Mouse (Mus musculus) forebrain, postnatal 0 days (tissue): ENCODE results near the gene Glb1. TPM values are rescaled to one million over a fixed set of nuclear protein-coding genes. Genes with fewer than 3 reads are reported as not detected.

Source experiments
- ATAC-seq: fragments of 200-750 bp; cut with Nextera tagmentation; 2 replicates; pipeline ENCODE4 v1.8.0; 2017; ENCODE audit warnings: mild to moderate bottlenecking, moderate library complexity
- DNase-seq: peaks from one replicate; pipeline ENCODE4 v3.0.0-alpha.2; 2015
- H3K27ac ChIP-seq: fragments of 300-500 bp; sonication (generic); 2 replicates; pipeline ENCODE4 v1.5.1; 2014; ENCODE audit warnings: low read depth, mild to moderate bottlenecking, antibody characterized with exemption, low read length, moderate library complexity, mixed read lengths
- H3K27me3 ChIP-seq: fragments of 300-500 bp; sonication (generic); 2 replicates; pipeline ENCODE4 v1.6.1; 2014; ENCODE audit warnings: mild to moderate bottlenecking, low read length, mixed read lengths; ENCODE audit not compliant: insufficient read depth
- H3K36me3 ChIP-seq: fragments of 300-500 bp; sonication (generic); 2 replicates; pipeline ENCODE4 v1.6.1; 2014; ENCODE audit warnings: mild to moderate bottlenecking, moderate library complexity; ENCODE audit not compliant: insufficient read depth
- H3K4me1 ChIP-seq: fragments of 300-500 bp; sonication (generic); 2 replicates; pipeline ENCODE4 v1.6.1; 2014; ENCODE audit warnings: antibody characterized with exemption; ENCODE audit not compliant: insufficient read depth
- H3K4me2 ChIP-seq: fragments of 300-500 bp; sonication (generic); 2 replicates; pipeline ENCODE4 v1.6.1; 2014; ENCODE audit warnings: low read depth, mild to moderate bottlenecking, moderate library complexity
- H3K4me3 ChIP-seq: fragments of 300-500 bp; sonication (generic); 2 replicates; pipeline ENCODE4 v1.5.1; 2014; ENCODE audit warnings: low read depth, low read length, mixed read lengths
- H3K9ac ChIP-seq: fragments of 300-500 bp; sonication (generic); 2 replicates; pipeline ENCODE4 v1.6.1; 2014; ENCODE audit warnings: mild to moderate bottlenecking
- H3K9me3 ChIP-seq: fragments of 300-500 bp; sonication (generic); 2 replicates; pipeline ENCODE4 v1.6.1; 2016; ENCODE audit warnings: low read length
- CTCF ChIP-seq: sonication (generic); IDR thresholded peaks from 2 replicates; pipeline ENCODE4 v1.5.1; 2016; ENCODE audit warnings: antibody characterized with exemption, control low read depth, low read depth
- WGBS: fragments of 180-500 bp; shearing (Covaris S2); extraction: QIAGEN DNeasy Blood & Tissue Kit; methylation state at CpG from one replicate; pipeline ENCODE4 v1.1.7; 2014; 5-methylcytosine and 5-hydroxymethylcytosine counted together
- polyA plus RNA-seq: library from polyadenylated mRNA; unstranded; fragments of >200 nt; fragmentation: Nextera tagmentation; extraction: Ambion mirVana; gene quantifications from 2 replicates; pipeline ENCODE4 v1.2.1, GENCODE M21; 2015
- total RNA-seq: library from RNA; depleted of rRNA; stranded (reverse); fragments of >200 nt; gene quantifications from 2 replicates; pipeline ENCODE4 v1.2.3, GENCODE M21; 2014

The Glb1 gene
- total and polyA plus RNA-seq, 2 experiments from 2014 or later = 26.1 to 32.3 TPM

GRCm38 (mm10) chr9:114421797-114422196 is 20.9 kb downstream of the Glb1 start:
- Histone ChIP-seq H3K9ac (no peak overlapping the region), H3K9me3 (no peaks in the 10 kb centered on the region), H3K4me2 (no peak overlapping the region), H3K27ac (no peak overlapping the region), H3K4me1 (no peaks in the 10 kb centered on the region), H3K36me3 (peaks cover 3% of the 10 kb centered on the region; the same call in 1 of the 2 replicates), H3K27me3 (no peaks in the 10 kb centered on the region), H3K4me3 (no peak overlapping the region)
- ATAC-seq (no peak), DNase-seq (no peak)
- TF ChIP-seq CTCF = no peak
- 93% methylated on average over 7 of the region's 7 CpGs for WGBS

DNA sequence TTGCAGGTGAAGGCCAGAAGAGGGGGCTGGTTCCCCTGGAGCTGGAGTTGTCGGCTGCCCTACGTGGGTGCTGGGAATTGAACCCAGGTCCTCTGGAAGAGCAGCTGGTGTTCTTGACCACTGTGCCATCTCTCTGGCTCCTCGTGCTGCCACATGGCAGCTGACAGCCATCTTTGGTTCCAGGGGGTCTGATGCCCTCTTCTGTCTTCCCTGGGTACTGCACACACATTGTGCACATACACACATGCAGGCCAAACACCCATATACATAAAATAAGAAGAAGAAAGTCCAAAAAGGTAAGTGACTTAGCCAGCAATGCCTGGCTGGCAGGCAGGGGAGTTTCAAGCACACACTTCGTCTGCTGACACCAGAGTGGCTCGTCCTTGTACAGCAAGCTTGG is 24.7 kb downstream of the Glb1 start:
- DNase-seq = no peak
- 96% methylated on average over 5 of the region's 5 CpGs for WGBS
- no peak for ATAC-seq
- H3K27ac ChIP-seq = no peak overlapping the region
- no peaks in the 10 kb centered on the region for H3K27me3 ChIP-seq
- H3K9ac ChIP-seq = no peak overlapping the region
- H3K36me3 ChIP-seq = peaks cover 6% of the 10 kb centered on the region
- no peak for TF ChIP-seq CTCF
- no peaks in the 10 kb centered on the region for H3K9me3 ChIP-seq
- no peaks in the 10 kb centered on the region for H3K4me1 ChIP-seq
- H3K4me3 ChIP-seq = no peak overlapping the region
- H3K4me2 ChIP-seq = no peak overlapping the region

DNA sequence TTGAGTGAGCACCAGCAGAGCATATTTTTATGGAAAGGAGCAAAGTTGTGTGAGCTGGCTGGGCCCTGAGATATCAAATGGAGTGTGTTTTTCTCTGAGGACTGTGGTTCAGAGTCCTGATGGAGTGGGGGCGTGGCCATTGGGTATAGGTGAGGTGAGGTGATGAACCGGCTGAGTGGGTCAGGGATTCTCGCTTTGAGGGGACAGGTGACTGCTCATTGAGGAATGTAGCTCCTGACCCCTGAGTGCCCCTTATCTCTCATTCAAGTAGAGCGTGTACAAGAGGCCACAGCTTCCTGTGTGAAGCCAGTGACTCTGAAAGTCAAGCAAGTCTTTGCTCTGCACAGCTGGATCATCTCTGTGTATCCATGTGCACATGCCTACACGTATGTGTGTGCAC is 25.3 kb downstream of the Glb1 start:
- no peak for DNase-seq
- H3K36me3 ChIP-seq = peaks cover 10% of the 10 kb centered on the region
- H3K27ac ChIP-seq = no peak overlapping the region
- H3K9me3 ChIP-seq = no peaks in the 10 kb centered on the region
- H3K4me3 ChIP-seq = no peak overlapping the region
- WGBS = 94% methylated on average over 5 of the region's 5 CpGs
- no peak for ATAC-seq
- no peak overlapping the region for H3K9ac ChIP-seq
- H3K4me2 ChIP-seq = no peak overlapping the region
- no peaks in the 10 kb centered on the region for H3K27me3 ChIP-seq
- TF ChIP-seq CTCF = no peak
- no peaks in the 10 kb centered on the region for H3K4me1 ChIP-seq

DNA sequence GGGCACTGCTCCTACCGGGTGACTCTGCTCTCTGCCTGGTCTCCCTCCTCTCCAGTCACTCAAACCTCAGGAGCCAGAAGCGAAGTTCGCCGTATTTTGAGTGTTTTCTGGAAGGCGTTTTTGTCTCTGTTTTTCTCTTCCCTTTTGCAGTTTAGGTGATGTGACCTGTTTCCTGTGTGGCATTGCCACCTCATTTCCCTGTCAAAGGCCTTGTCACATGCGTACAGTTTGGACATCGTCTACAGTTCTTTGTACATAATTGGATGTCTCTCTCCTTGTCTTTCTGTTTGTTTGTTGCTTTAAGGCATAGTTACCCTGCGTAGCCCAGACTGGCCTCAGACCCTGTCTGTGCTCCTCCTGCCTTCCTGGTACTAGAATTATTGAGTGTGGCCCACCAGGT is 26.5 kb downstream of the Glb1 start:
- H3K9ac ChIP-seq = no peak overlapping the region
- H3K27me3 ChIP-seq = no peaks in the 10 kb centered on the region
- no peak for DNase-seq
- H3K4me2 ChIP-seq = no peak overlapping the region
- H3K27ac ChIP-seq = no peak overlapping the region
- no peak for ATAC-seq
- no peaks in the 10 kb centered on the region for H3K4me1 ChIP-seq
- 91% methylated on average over 8 of the region's 8 CpGs for WGBS
- H3K9me3 ChIP-seq = no peaks in the 10 kb centered on the region
- no peak overlapping the region for H3K4me3 ChIP-seq
- no peak for TF ChIP-seq CTCF
- peaks cover 10% of the 10 kb centered on the region for H3K36me3 ChIP-seq

DNA sequence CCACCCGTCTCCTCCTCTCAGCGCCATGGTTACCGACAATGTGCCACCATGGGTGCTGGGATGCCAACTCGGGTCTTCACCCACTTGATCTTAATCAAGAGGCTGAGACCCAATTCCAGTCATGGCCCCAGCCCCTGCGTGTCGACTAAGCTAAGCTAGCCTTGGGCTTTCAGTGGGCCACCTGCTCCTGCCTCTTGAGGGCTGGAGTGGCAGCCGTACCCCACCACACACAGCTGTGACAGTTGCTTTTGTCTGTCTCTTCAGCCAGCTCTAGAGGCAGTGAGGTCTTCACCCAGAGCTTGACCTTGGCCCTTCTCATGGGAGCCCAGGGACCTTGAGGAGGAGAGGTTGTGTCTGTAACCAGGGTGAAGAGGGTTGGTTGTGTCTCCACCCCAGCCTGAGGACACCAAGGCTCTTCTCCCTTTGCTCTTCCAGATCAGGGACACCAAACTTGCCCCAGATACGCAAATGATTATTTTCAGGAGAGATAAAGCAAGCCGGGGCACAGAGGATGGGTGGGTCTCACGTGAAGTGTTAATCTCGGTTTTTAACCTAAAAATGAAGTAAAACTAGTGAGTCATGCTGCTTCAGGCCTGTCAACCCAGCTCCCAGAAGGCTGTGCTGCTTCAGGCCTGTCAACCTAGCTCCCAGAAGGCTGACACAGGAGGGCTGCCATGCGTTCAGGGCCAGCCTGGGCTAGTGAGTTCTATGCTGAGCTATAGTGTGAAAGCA is 27.4 kb downstream of the Glb1 start:
- Histone ChIP-seq H3K4me1 (no peaks in the 10 kb centered on the region), H3K27me3 (no peaks in the 10 kb centered on the region), H3K27ac (no peak overlapping the region), H3K9me3 (no peaks in the 10 kb centered on the region), H3K4me2 (no peak overlapping the region), H3K4me3 (no peak overlapping the region), H3K36me3 (peaks cover 10% of the 10 kb centered on the region), H3K9ac (no peak overlapping the region)
- DNase-seq (no peak), ATAC-seq (no peak)
- no peak for TF ChIP-seq CTCF
- 88% methylated on average over 12 of the region's 12 CpGs for WGBS

DNA sequence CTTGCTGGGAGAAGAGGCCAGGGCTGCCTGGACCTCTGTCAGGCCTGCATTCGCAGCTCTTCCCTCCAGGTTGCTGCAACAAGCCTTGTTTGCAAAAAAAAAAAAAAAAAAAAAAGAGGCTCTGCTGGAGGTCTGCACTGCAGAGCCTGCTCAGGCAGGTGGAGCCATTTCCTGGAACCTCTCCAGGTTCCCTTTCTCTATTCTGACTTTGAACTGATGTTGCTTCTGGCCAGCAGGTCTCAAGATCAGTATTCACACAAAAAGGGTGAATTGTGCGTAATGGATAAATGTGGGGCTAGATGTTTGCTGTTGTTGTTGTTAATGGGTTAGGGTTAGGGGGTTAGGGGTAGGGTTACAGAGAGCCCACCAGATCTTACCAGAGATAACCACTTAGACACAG is 34.8 kb downstream of the Glb1 start:
- WGBS = 85% methylated on average over 2 of the region's 2 CpGs
- TF ChIP-seq CTCF = no peak
- no peak overlapping the region for H3K9ac ChIP-seq

DNA sequence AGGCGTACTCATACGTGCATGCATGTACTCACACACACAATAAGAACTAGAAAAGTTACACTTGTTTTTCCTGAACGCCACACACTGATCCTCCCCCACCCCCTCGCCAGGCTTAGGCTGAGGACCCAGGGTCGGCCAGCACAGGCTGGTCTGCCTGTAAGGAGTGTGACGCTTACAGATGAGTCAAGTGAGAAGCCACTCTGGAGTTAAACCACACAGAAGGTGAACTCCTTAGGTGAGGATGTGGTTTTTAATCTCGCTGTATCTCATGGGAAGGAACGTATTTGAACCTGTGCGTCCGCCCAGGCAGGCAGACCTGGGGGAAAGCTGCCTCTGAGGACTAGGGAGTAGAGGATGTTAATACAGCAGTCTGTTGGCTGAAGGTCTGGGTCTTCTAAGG is 39.7 kb downstream of the Glb1 start:
- ATAC-seq = no peak
- Histone ChIP-seq H3K4me2 (no peak overlapping the region), H3K27ac (no peak overlapping the region), H3K36me3 (peaks cover 9% of the 10 kb centered on the region; the same call in 1 of the 2 replicates), H3K27me3 (no peaks in the 10 kb centered on the region), H3K9ac (no peak overlapping the region), H3K4me1 (no peaks in the 10 kb centered on the region), H3K4me3 (no peak overlapping the region), H3K9me3 (peaks cover 8% of the 10 kb centered on the region; the same call in 1 of the 2 replicates)
- no peak for DNase-seq
- no peak for TF ChIP-seq CTCF
- WGBS = 84% methylated on average over 10 of the region's 10 CpGs

More for the DNA sequence above, 34.8 kb downstream of the Glb1 start:
- Histone ChIP-seq H3K4me1 (no peaks in the 10 kb centered on the region), H3K27ac (no peak overlapping the region), H3K4me2 (no peak overlapping the region), H3K36me3 (peaks cover 16% of the 10 kb centered on the region; the same call in 1 of the 2 replicates), H3K27me3 (no peaks in the 10 kb centered on the region), H3K4me3 (no peak overlapping the region), H3K9me3 (peaks cover 8% of the 10 kb centered on the region; the same call in 1 of the 2 replicates)
- DNase-seq = no peak
- ATAC-seq = no peak
